Mouse (Mus musculus): ENCODE data around the gene E130308A19Rik.

Gene E130308A19Rik

DNA sequence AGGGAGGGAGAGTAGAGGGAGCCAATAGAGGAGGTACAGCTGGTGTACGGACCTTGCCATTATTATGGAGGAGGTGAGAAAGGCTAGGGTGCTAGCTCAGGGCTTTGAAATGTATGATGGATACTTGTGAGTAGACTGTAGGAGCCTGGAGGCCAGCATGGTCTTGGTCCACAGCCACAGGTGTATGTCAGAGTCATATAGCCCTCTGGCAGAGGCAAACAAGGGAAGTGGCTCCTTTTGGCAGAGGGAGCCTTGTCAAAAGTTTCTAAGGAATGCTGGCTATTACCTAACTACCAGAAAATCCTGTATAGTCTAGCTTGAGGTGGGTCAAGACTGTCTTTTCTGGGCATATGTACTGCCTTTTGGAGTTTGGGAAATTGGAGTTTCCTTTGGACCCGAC, 14.7 kb downstream of the E130308A19Rik start:
- no peak for DNase-seq

DNA sequence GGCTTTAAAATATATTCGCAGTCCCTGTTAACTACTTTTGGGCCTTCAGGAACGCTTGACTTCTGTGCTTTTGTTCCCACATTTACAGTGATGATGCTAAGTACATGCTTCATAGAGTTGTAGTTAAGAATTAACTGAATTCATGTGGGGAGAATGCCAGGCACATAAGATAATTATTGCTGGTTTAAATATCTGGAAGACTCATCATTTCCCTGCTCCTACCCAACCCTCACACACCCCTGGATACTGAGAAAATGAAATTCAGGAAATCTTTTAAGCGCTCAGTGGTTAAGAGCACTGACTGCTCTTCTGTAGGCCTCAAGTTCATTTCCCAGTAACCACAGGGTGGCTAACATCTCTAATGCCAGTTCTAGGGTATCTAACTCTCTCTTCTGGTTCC, 16.0 kb downstream of the E130308A19Rik start:
- no peak for DNase-seq

DNA sequence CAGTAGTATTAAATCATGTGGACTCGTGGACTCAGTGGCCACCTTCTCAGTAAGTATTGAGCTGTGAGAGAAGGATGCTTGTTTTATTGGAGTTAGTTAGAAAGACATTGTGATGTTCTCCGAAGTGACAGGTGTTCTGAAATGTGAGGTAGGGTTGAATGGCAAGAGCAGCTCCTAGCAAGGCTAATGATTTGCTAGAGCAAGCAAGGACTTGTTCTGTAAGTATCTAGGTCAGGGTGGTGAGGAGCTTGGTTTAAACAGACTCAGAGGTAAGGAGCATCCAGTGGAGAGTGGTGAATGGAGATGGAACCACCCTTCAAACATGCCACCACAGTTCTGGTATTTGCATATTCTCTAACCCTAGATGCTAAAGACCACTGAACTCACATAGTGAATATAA, 16.6 kb downstream of the E130308A19Rik start:
- no peak for DNase-seq

DNA sequence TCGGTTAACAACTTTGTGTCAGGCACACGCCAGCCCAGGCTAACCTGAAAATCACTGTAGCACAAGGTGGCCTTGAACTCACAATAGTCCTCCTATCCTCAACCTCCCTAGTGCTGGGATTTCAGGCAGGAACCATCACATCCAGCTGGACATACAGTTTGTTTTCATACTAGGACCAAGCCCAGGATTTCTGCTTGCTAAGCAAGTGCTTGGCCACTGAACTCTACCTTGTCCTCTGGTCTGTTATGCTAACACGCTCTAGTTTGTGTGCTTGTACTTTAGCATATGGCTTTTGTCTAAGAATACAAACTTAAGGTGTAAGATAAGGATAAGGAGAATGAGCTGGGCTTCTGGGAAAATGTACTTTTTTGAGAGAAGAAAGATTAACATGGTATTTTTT, 18.4 kb downstream of the E130308A19Rik start:
- DNase-seq: no peak

DNA sequence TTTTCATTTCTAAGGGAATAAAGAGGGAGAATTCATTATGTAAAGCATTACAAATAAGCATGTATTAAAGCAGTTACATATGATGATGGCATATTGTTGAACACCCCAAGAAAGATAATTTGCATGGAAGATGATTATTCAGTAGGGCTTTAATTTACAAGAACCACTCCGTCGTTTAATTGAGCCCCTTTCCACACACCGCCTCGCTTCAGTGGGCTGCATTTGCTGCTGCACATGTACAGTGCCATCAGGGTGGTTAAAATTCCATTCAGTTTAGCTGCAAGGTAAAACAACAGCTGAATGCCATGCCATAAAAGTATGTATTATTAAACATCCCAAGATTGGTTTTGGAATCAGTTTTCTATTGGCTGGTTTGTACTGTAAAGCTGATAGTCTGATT, 19.0 kb downstream of the E130308A19Rik start:
- no peak for DNase-seq

DNA sequence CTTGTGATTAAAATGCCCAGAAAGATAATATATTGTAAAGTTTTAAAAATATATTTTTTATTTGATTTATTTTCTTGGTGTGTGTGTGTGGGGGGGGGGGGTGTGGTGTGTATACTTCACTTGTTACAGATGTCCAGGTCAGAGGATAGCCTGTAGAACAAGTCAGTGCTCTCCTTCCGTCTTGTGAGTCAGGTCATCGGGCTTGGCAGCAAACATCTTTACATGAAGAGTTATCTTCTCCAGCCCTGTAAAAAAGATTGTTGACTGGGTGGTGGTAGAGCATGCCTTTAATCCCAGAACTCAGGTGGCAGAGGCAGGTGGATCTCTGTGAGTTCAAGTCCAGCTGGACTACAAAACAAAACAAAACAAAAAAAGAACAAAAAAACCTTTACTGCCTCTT, 19.6 kb downstream of the E130308A19Rik start:
- DNase-seq: no peak

DNA sequence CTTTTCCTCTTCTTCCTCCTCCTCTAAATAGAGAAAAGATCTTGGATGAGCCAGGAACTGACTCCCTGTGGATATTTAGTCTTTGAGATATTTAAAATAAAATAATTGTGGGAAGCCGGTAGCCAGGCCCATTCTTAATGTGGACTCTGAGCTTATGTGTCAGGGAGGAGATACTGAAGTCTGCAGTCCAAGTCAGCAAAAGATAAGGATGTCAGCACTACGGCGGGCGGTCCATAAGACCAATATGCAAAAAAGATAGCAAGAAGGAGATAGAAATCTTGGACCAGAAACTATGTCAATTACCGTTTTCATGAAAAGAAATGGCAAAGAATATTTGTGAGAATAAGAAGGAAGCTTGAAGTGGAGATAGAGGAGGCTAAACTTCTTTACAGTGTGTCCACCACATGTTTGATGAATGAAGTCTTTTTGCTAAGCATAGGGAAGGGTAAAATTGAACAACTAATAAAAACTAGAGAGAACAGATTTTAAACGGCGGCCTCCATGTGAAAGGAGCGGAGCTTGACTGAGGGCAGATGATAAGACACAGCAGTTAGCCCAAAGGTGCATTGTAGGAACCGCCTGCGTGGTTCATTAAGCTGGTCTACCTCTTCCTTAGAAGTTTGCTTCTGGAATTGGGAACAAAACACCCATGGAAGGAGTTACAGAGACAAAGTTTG, 20.1 kb downstream of the E130308A19Rik start:
- no peak for DNase-seq

DNA sequence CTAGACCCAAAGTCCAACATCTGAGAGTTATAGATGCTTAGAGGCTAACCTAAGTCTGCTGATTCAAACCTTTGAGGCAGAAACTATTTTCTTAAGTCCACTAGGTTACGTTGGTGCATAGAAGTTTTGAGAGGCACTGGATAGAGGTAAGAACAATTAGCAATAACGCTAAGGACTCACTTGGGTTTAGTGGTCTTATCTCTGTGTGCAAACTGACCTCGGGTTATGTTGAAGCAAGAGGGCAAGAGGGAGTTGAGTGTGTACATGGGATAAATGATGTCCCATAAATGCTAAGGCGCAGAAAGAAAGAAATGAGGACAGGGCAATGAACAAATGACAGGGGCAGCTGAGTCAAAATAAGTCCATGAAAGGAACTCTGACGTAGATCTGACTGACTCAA, 23.1 kb downstream of the E130308A19Rik start:
- no peak for DNase-seq

DNA sequence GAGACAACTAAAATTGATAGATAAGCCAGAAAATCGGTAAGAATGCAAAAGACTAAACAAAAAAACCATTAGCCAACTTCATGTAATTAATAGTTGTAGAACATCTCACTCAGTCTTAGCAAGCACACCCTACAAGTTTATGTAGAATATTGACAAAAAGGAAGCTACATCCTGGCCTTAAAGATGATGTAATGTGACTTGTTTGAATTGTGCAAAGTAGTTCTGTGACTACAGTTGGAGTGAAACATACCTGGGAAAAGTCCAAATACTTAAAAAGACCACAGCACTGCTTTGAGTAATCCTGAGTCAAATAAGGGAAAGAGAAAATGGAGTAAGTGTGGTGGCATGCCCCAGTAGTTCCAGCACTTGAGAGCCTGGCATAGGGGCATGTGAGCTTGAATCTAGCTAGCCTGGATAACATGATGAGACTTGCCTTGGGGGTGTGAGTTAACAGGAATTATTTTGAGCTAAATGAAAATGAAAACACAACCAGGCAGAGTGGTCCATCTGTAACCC, 26.2 kb downstream of the E130308A19Rik start:
- no peak for DNase-seq

DNA sequence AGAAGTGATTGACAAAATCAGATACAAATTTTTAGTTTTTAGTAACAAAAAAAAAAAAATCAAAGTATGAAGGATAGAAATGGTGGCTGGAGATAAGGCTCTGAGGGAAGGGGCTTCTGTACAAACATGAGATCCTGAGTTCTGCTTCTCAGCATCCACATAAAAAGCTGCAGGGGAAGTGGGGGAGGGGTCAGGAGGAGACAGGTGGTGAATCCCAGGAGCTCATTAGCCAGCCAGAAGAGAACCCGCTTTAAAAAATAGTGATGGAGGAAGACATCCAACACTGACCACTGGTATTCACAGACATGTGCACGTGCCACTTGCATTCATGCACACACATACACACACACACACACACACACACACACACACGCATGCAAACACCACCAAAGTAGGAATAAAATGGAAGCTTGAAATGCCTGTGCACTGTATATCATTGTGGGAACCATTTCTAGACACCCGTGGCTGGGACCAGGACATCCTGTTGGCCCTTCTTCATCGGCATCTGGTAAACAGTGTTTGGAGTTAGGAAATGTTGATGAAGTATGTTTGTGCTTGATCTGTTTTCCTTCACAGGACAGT, 30.1 kb downstream of the E130308A19Rik start:
- no peak for DNase-seq

DNA sequence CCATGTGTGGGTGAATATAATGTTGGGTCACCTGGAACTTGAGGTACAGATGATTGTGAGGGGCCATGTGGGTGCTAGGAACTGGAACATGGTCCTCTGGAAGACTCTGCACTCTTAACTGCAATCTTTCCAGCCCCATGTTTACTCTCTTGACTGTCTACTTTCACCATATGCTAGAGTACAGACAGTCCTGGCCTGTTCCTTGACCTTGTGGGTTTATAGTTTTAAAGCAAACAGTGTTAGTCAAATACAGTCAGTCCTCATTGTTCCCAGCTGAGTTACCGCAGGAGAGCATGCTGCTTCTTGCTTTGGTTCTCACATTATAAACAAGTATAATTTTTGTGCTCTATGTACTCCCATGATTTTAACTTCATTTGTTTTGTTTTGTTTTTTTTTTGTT, 36.2 kb downstream of the E130308A19Rik start:
- peak in 1 of 2 experiments; percentile 19 for DNase-seq

DNA sequence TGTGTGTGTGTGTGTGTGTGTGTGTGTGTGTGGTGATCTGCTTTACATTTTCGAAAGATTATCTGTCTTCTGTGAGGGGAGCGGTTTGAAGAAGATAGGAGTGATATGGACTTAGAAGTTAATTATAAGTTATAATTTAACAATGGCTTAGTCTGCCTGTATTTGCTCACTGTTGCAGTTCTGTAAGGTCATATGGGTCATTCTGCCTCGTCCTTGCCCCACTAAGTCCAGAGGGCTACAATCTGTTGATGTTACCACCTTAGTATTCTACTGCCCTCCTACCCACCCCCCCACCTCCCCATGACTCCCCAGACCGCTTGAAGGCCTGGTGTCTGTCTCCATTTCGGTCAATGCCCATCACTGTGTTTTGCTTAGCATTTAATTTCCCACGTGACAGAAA, 37.4 kb downstream of the E130308A19Rik start:
- no peak for DNase-seq

DNA sequence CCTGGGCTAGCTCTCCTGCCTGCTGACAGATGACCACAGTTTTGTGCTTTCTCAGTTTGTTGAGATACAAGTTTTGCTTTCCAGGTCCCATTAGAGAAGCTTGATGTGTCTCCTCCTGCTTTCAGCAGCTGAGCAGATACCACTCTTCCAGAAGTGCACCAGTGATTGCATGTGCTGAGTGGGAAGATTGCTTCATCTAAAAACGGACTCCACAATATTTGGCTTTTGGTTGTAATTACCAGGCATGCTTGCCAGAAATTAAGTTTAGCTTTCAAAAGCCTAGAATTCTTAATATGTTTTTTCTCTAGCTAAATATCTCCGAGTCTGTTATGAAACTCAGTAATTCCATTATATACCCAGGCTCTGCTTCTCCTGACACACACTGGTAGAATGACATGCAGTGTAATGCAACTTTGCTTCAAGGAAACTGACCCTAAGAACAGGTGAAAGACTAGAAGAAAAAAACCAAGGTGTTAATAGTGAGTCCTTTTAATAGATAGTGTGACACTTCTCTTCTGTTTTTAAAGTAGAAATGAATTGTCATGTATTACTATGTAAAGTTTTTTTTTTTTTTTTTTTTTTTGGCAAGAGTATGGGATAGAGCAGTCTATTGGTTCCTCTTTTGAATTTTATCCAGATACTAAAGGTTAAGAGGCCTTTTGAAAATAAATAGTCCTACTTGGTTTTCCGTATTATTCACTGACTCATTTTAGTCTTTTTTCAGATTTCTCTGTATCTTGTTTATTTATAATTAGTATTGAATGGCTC, 40.7 kb downstream of the E130308A19Rik start:
- peak in 1 of 2 experiments; percentile 27 for DNase-seq

DNA sequence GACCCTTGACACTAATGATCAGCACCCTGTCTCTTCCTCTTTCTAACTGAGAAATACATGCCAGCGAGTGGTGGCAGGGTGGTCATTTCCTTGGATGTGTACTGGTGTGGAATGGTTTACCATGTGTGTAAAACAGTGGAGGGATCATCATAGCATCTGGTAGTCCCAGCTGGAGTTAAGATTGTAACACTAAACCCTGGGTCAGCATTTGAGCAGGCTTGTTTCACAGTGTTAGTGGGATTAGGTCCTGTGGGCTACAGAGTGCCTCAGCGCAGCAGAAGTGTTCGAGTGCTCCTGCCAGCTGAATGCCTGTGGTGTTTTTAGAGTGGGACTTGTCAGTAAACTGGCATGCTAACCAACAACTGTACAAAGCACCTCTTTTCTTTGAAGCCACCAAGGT, 42.0 kb downstream of the E130308A19Rik start:
- no peak for DNase-seq

DNA sequence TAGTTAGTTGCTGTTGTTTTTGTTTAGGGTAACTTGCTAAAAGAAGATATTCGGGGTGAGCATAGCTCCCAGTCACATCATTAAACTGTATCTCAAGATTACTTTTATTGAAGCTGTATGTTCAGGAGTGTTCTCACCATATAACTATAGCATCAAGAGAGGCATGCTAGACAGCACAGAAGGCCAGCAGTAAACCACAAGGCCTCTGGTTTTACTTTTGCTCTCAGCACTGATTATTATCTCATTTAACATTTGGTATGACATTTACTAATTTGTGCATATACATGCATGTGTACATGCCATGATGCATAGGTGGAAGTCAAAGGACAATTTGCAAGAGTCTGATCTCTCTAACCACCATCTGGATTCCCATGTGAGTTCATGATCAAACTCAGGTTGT, 43.1 kb downstream of the E130308A19Rik start:
- no peak for DNase-seq

DNA sequence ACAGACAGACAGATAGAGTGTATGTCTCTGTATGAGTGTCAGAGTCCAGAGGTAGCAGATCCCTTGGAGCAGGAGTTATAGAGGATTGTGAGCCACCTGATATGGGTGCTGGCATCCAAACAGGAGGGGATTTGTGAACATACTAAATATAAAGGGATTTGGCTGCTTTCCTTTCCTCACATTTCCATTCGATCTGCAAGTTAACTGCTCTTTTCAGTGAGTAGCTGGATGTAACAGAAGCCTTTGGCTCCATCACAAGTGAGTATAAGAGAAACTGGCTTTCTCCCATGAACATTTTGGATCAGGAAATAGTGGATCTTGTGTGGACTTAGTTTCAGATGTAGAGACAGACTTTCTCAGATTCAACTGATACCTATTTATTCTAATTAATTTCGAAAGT, 44.0 kb downstream of the E130308A19Rik start:
- DNase-seq: no peak

DNA sequence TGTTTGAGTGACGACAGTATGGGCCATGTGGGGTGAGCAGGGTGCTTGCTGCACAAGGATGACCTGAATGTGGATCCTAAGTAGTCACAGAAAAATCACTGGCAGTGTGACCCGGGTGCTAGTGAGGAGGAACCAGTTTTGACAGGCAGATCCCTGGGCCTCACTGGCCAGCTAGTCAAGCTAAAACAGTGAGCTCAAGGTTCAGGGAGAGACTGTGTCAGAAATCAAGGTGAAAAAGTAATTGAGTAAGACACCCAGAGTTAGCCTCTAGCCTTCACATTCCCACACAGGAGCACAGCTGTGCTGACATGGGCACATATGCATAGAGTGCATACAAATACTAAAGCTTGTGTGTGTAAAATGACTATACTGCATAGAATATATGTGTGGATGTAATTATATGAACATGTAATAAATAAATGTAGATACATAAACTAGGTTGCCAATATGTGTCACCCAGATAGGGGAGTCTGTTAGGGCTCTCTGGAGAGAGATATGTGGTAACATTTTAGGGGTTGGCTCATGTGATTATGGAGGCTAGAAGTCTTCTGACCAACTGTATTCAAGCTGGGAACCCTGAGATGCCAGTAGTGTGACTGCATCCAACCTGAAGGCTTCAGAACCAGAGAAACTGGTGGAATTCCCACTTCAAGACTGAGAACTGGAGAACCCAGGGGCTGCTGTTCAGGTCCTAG, 47.6 kb downstream of the E130308A19Rik start:
- no peak for DNase-seq

DNA sequence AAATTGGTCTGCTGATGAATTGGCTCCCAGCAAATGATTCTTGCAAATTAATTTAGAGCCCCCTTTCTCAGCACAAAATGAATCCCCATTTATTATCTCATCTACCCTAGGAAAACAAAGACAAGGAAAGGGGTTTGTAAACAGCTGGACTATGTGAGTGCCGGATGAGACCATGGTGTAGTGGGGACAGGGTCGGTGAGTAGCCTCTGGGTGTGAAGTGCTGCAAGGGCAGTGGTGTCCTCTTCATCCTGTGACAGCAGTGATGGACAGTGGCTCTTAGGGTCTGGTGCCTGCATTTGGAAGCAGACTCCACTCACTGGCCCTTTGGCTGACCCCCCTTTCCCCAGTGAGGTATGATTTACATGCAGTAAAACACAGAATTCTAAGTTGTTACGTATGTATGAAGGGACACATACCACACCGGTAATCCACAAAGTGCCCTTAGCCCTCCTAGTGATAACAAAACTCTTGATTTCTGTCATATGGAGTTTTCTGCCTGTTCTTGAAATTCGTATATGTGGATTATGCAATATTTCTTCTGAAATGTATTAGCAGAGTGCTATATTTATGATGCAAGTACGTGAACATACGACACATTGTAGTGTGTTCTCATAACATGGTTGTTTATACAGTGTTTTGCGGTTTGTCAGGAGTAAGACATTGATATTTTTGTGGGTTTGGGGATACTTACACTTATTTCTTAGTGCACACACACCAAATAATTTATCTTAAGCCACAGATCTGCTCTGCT, 49.1 kb downstream of the E130308A19Rik start:
- DNase-seq: no peak

DNA sequence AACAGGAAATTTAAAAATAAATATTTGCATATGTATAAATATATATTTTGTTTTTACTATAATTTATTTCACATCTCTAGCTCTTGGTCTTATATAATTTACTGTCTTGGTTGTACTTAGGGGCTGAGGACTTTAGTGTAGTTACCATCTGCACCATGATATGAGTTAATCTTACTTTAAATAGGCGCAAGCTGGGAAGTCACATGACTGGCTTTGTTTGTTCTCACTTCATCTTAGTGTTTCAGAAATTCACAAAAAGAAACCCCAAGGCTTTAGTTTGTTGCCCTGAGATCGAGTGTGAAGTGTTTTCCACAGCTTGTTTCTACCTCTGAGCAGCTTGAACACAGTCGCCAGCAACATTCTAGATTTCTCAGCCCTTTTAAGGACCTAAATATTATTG, 49.7 kb downstream of the E130308A19Rik start:
- DNase-seq: no peak

DNA sequence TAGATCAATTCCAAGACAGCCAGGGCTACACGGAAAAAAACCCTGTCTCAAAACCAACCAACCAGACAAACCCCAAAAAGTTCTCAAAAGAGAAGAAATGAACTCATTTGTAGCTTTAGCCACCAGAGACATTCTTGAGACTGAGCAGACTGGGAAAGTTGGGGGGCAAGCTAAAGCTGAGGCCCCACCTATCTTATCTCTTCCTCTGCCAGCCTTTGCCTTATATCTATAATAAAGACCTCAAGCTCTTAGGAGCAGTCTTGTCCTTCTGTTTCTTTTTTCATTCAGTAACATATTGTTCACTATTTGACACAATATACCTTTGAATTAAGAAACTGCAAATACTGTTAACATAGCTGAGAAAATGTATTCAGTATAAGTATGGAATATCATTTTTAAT, 55.4 kb downstream of the E130308A19Rik start:
- no peak for DNase-seq

DNA sequence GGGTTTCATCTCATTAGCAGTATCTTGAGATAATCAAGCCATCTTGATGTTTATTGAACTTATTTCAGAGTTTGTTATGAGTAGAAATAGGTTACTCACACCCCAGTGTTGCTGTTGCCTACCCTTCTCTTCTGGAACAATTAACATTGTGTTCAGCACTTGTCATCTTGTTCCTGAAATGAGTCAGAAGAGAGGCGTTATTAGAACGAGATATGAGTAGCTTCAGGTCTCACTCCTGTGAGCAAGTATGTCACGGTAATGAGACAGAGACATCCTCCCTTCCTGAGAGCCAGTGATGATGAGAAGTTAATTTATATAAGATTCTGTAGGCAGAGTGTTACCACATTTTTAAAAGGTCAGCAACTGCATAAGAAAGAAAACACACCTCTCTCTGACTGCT, 56.5 kb downstream of the E130308A19Rik start:
- no peak for DNase-seq

DNA sequence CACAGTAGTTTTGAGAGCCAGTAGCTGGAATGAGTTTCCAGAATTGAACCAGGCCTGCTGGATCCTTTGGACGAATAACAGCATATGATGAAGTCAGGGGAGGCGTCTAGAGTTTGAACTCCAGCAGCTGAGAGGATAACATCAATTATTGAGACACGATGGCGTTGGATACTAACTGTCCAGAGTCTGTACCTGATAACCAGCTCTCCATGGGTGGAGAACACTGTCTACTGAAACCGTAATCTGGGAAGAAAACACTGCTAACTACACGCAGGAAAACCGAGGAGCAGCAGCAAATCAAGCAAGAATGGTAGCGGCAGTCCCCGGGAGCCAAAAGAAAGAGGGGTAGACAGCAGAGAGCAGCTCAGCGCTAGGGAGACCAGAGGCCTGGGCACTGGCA, 56.9 kb downstream of the E130308A19Rik start:
- DNase-seq: no peak

DNA sequence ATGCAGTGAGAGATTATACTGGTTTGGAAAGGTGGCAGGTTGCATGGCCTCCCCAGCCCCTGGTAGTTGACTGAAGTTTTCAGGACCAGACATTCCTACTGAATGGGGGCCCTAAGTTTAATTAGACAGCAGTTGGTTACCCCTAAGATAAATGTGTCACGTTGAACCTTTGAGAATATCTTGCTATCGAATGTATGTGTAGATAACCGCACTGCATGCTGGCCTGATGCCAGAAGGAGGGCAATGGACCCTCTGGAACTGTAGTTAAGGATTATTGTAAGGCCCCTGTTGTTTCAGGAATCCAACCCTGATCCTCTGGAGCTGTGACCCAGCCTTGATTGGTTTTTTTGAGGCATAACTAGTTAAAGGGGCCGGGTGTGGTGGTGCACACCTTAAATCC, 58.3 kb downstream of the E130308A19Rik start:
- no peak for DNase-seq
